Mouse (Mus musculus) stomach, embryonic 15.5 days (tissue): ENCODE results near the gene Tdrd7. TPM values are rescaled to one million over a fixed set of nuclear protein-coding genes. Genes with fewer than 3 reads are reported as not detected.

Experiments
- ATAC-seq: fragments of 200-750 bp; cut with Nextera tagmentation; 2 replicates; pipeline ENCODE4 v1.8.0; 2017; ENCODE audit warnings: low read depth, moderate number of reproducible peaks, moderate TSS enrichment; ENCODE audit not compliant: insufficient read depth, low FRiP score
- H3K27ac ChIP-seq: fragments of 300-500 bp; sonication (generic); 2 replicates; pipeline ENCODE4 v1.5.1; 2015; ENCODE audit warnings: mild to moderate bottlenecking, inconsistent platforms
- H3K27me3 ChIP-seq: fragments of 300-500 bp; sonication (generic); replicated peaks from 2 replicates; pipeline ENCODE4 v1.6.1; 2015; ENCODE audit warnings: inconsistent platforms
- H3K36me3 ChIP-seq: fragments of 300-500 bp; sonication (generic); 2 replicates; pipeline ENCODE4 v1.6.1; 2015; ENCODE audit warnings: inconsistent platforms
- H3K4me1 ChIP-seq: fragments of 300-500 bp; sonication (generic); 2 replicates; pipeline ENCODE4 v1.6.1; 2015; ENCODE audit warnings: inconsistent platforms
- H3K4me2 ChIP-seq: fragments of 300-500 bp; sonication (generic); 2 replicates; pipeline ENCODE4 v1.6.1; 2015; ENCODE audit warnings: mild to moderate bottlenecking, inconsistent platforms
- H3K4me3 ChIP-seq: fragments of 300-500 bp; sonication (generic); replicated peaks from 2 replicates; pipeline ENCODE4 v1.5.1; 2015; ENCODE audit warnings: inconsistent platforms
- H3K9ac ChIP-seq: fragments of 300-500 bp; sonication (generic); 2 replicates; pipeline ENCODE4 v1.6.1; 2015; ENCODE audit warnings: inconsistent platforms
- H3K9me3 ChIP-seq: fragments of 300-500 bp; sonication (generic); 2 replicates; pipeline ENCODE4 v1.6.1; 2016; ENCODE audit warnings: inconsistent platforms
- WGBS: fragments of 180-500 bp; shearing (Covaris S2); methylation state at CpG from one replicate; pipeline ENCODE4 v1.1.7; 2015; 5-methylcytosine and 5-hydroxymethylcytosine counted together
- polyA plus RNA-seq: library from polyadenylated mRNA; unstranded; fragments of >200 nt; fragmentation: Nextera tagmentation; extraction: Ambion mirVana; gene quantifications from 2 replicates; pipeline ENCODE4 v1.2.1, GENCODE M21; 2015

The Tdrd7 gene
- polyA plus RNA-seq, 1 experiment from 2014 or later, result 21.5 TPM

GRCm38 (mm10) chr4:46053323-46054107 is 88.4 kb downstream of the Tdrd7 start:
- H3K27ac ChIP-seq, result no peak overlapping the region
- 88% methylated on average over 9 of the region's 9 CpGs for WGBS
- no peak for ATAC-seq
- H3K4me3 ChIP-seq, result no peak overlapping the region
- no peaks in the 10 kb centered on the region for H3K9me3 ChIP-seq
- no peaks in the 10 kb centered on the region for H3K4me1 ChIP-seq
- no peak overlapping the region for H3K9ac ChIP-seq
- no peaks in the 10 kb centered on the region for H3K36me3 ChIP-seq
- H3K27me3 ChIP-seq, result no peaks in the 10 kb centered on the region
- no peak overlapping the region for H3K4me2 ChIP-seq

DNA sequence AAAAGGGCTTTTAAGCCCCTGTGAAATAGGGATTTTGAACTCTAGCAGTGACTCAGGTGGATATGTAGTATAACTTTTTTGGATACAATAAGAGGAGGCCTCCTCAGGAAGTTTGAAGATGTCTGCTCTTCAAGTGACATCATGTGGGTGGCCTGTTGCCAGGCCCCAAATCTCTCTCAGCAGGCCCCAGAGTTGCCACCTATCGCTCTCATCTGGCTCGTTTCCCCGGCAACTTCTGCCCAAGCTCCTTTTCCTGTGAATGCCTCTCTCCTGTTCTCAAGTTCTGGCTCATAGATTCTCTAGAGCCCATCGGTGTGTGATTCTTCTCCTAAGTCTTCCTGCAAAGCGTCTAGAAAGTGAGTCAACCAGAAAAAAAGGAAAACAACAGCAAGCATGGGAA is 91.0 kb downstream of the Tdrd7 start:
- no peaks in the 10 kb centered on the region for H3K4me1 ChIP-seq
- no peak overlapping the region for H3K27ac ChIP-seq
- WGBS, result 91% methylated on average over 5 of the region's 5 CpGs
- H3K4me2 ChIP-seq, result no peak overlapping the region
- no peak overlapping the region for H3K9ac ChIP-seq
- H3K27me3 ChIP-seq, result no peaks in the 10 kb centered on the region
- no peaks in the 10 kb centered on the region for H3K9me3 ChIP-seq
- ATAC-seq, result no peak
- no peak overlapping the region for H3K4me3 ChIP-seq
- H3K36me3 ChIP-seq, result no peaks in the 10 kb centered on the region

DNA sequence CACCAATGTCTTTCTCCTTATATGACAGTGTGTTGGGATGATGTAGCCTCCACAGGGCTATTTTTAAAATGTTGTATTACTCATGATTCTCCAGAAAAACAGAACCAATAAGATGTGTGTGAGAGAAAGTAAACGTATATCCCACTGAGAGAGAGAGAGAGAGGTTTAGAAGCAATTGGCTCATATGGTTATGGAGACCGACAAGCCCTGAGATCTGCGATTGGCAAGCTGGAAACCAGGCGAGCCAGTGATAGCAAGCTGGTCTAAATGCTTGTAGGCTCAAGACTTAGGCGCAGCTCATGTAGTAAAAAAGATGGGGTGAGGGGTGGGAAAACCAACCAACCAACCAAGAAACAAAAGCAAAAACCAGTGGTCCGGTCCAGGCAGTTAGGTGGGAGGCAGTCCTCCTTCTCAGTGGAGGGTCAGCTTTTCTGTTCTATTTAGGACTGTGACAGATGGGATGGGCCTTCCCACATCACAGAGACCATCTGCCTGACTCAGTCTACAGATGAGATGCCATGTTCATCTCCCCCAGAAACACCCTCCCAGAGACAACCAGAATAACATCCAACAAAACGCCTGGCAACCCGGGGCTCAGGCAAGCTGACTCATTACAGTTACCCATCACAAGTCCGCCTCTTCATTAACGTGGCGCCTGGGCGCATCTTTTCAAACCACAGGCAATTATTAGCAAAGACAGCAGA is 96.3 kb downstream of the Tdrd7 start:
- no peak overlapping the region for H3K4me3 ChIP-seq
- H3K27me3 ChIP-seq, result no peaks in the 10 kb centered on the region
- H3K27ac ChIP-seq, result no peak overlapping the region
- H3K36me3 ChIP-seq, result no peaks in the 10 kb centered on the region
- WGBS, result 84% methylated on average over 12 of the region's 12 CpGs
- no peaks in the 10 kb centered on the region for H3K4me1 ChIP-seq
- no peak overlapping the region for H3K4me2 ChIP-seq
- no peaks in the 10 kb centered on the region for H3K9me3 ChIP-seq
- ATAC-seq, result no peak
- no peak overlapping the region for H3K9ac ChIP-seq

DNA sequence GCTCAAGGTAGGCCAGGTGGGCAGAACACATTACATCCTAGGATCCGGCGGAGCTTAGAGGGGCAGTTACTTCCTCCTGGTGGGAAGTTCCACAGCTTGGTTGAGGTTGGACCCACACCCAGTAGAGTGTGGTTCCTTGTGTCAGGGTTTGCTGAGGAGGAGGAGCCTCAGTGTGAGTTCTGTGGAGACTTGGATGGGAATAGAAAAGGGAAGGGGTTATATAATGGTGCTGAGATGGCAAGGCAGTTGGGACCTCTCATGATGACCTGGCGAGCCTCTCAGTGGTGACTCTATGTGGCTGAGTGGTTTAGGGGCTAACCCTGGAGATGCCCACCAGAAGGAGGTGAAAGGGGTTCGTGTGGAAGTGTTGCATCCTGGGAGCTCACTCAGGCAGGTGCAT is 98.7 kb downstream of the Tdrd7 start:
- no peak overlapping the region for H3K4me3 ChIP-seq
- no peak overlapping the region for H3K9ac ChIP-seq
- no peak for ATAC-seq
- no peaks in the 10 kb centered on the region for H3K27me3 ChIP-seq
- WGBS, result 76% methylated on average over 4 of the region's 4 CpGs
- H3K36me3 ChIP-seq, result no peaks in the 10 kb centered on the region
- no peak overlapping the region for H3K4me2 ChIP-seq
- no peak overlapping the region for H3K27ac ChIP-seq
- no peaks in the 10 kb centered on the region for H3K9me3 ChIP-seq
- no peaks in the 10 kb centered on the region for H3K4me1 ChIP-seq

DNA sequence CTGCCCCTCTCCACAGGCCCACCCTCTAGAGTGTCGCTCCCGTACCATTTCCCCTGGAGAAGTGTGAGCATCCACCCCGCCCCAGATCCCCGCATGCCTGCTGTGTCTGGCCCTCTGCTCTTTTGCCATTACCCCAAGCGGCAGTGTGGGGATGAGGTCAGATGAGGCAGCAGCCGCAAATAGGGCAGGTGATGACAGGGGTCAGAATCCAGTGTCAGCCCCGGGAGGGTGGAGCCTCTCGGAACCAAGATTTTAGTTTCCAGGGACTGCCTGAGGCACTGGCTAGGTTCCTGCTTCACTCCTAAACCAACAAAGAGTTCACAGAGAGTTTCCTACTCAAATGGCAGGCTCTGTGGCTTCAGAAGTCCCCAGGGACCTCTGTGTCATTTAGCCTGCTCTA is 99.1 kb downstream of the Tdrd7 start:
- no peaks in the 10 kb centered on the region for H3K36me3 ChIP-seq
- H3K9me3 ChIP-seq, result no peaks in the 10 kb centered on the region
- no peaks in the 10 kb centered on the region for H3K27me3 ChIP-seq
- H3K27ac ChIP-seq, result no peak overlapping the region
- H3K4me2 ChIP-seq, result no peak overlapping the region
- no peaks in the 10 kb centered on the region for H3K4me1 ChIP-seq
- 58% methylated on average over 8 of the region's 8 CpGs for WGBS
- no peak overlapping the region for H3K9ac ChIP-seq
- no peak overlapping the region for H3K4me3 ChIP-seq
- no peak for ATAC-seq

GRCm38 (mm10) chr4:46064961-46065360 is 99.8 kb downstream of the Tdrd7 start:
- Histone ChIP-seq H3K27me3 (no peaks in the 10 kb centered on the region), H3K36me3 (no peaks in the 10 kb centered on the region), H3K4me2 (no peak overlapping the region), H3K4me1 (no peaks in the 10 kb centered on the region), H3K9me3 (no peaks in the 10 kb centered on the region), H3K4me3 (no peak overlapping the region), H3K27ac (no peak overlapping the region), H3K9ac (no peak overlapping the region)
- 75% methylated on average over 3 of the region's 3 CpGs for WGBS
- no peak for ATAC-seq

- Histone ChIP-seq H3K4me1 (no peaks in the 10 kb centered on the region), H3K4me2 (no peak overlapping the region), H3K36me3 (no peaks in the 10 kb centered on the region), H3K27me3 (no peaks in the 10 kb centered on the region), H3K9ac (no peak overlapping the region), H3K27ac (no peak overlapping the region), H3K4me3 (no peak overlapping the region), H3K9me3 (no peaks in the 10 kb centered on the region)
- no peak for ATAC-seq
- 58% methylated on average over 8 of the region's 8 CpGs for WGBS
These were observed 100.7 kb downstream of the Tdrd7 start for GRCm38 (mm10) chr4:46065695-46066340.

- Histone ChIP-seq H3K4me1 (no peaks in the 10 kb centered on the region), H3K4me2 (no peak overlapping the region), H3K9ac (no peak overlapping the region), H3K27me3 (no peaks in the 10 kb centered on the region), H3K36me3 (no peaks in the 10 kb centered on the region), H3K4me3 (no peak overlapping the region), H3K27ac (no peak overlapping the region), H3K9me3 (no peaks in the 10 kb centered on the region)
- WGBS, result 56% methylated on average over 3 of the region's 3 CpGs
- ATAC-seq, result no peak
These were observed 102.9 kb downstream of the Tdrd7 start for GRCm38 (mm10) chr4:46068060-46068459.

- 24% methylated on average over 1 of the region's 1 CpGs for WGBS
- Histone ChIP-seq H3K4me3 (no peak overlapping the region), H3K9ac (no peak overlapping the region), H3K9me3 (no peaks in the 10 kb centered on the region), H3K27me3 (no peaks in the 10 kb centered on the region), H3K27ac (no peak overlapping the region), H3K36me3 (no peaks in the 10 kb centered on the region), H3K4me1 (no peaks in the 10 kb centered on the region), H3K4me2 (no peak overlapping the region)
- ATAC-seq, result no peak
These were observed 103.4 kb downstream of the Tdrd7 start for GRCm38 (mm10) chr4:46068573-46068972.

DNA sequence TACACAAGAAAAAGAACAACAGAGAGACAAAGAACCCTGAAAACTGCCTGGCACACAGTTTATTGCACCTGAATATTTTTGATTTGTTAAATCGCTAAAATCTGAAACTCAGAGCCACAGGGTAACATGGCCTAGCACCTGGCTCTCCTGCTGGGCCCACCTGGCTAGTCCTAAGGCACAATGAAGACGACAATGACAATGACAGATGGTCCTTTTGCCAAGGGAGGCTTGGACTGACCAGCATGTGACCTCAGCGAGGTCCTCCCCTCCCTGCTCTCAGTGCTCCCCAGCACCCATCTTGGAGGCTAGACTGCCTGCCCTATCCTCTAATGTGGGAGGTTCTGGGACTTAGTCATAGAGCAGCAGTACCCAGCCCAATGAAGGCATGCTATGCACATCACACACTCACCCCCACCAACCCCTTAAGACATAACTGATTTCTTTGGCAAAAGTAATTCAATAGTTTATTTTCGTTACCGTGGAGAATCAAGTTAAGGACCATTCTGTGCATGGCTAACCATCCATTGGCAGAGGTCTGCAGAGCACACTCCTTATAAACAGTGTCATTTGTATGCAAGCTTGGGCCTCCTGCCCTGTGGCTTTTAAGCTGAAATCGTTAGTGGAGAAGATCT is 104.8 kb downstream of the Tdrd7 start:
- no peak for ATAC-seq
- Histone ChIP-seq H3K27me3 (no peaks in the 10 kb centered on the region), H3K9ac (no peak overlapping the region), H3K36me3 (no peaks in the 10 kb centered on the region), H3K4me3 (no peak overlapping the region), H3K4me1 (no peaks in the 10 kb centered on the region), H3K27ac (no peak overlapping the region), H3K4me2 (no peak overlapping the region), H3K9me3 (no peaks in the 10 kb centered on the region)
- 60% methylated on average over 6 of the region's 6 CpGs for WGBS

DNA sequence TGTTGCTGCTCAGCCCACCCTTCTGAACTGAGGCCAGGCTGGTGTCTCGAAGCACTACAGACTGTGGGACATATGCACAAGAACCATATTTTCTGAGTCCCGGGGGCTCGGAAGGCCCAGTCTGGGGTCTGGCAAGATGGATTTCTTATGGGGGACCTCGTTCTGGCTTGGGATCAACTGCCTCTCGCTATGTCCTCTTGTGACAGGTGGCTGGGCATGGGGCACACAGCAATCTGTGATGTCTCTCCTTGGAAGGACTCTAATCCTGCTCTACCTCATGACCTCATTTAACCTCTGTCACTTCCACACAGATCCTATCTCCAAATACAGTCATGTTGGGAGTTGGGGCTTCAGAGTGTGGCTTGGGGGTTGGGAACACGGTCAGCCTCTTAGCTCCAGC is 107.5 kb downstream of the Tdrd7 start:
- no peak for ATAC-seq
- Histone ChIP-seq H3K27me3 (no peaks in the 10 kb centered on the region), H3K4me2 (no peak overlapping the region), H3K4me3 (no peak overlapping the region), H3K9me3 (no peaks in the 10 kb centered on the region), H3K9ac (no peak overlapping the region), H3K27ac (no peak overlapping the region), H3K4me1 (no peaks in the 10 kb centered on the region), H3K36me3 (no peaks in the 10 kb centered on the region)
- 89% methylated on average over 6 of the region's 6 CpGs for WGBS

DNA sequence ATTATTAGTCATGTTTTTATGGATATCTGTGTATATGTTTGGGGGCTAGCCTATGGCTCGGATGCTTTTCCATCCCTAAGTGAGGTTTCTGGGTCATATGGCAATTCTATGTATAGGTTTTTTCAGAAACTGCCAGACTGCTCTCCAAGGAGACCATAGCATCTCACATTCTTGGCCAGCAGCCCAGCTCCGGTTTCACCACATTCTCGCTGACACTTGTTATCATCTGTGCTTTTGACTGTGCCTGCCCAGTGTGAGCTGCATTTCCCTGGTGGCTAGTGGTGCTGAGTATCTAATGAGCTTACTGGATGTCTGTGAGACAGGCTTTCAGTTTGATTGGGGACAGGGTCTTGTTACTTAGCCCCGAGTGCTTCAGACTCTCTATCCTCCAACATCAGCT is 108.6 kb downstream of the Tdrd7 start:
- Histone ChIP-seq H3K9ac (no peak overlapping the region), H3K27me3 (no peaks in the 10 kb centered on the region)
- 50% methylated on average over 4 of the region's 4 CpGs for WGBS

More for the DNA sequence above, 108.6 kb downstream of the Tdrd7 start:
- no peak overlapping the region for H3K27ac ChIP-seq
- no peaks in the 10 kb centered on the region for H3K9me3 ChIP-seq
- H3K36me3 ChIP-seq, result no peaks in the 10 kb centered on the region
- H3K4me3 ChIP-seq, result no peak overlapping the region
- H3K4me1 ChIP-seq, result no peaks in the 10 kb centered on the region
- no peak overlapping the region for H3K4me2 ChIP-seq
- no peak for ATAC-seq
